Mouse (Mus musculus) cortical plate, adult 2 months (tissue): ENCODE data around the gene Sec1.

Experiments
- CTCF ChIP-seq: fragments of 200-500 bp; IDR thresholded peaks from 2 replicates; pipeline ENCODE4 v1.5.1; 2011; ENCODE audit warnings: mild to moderate bottlenecking, control low read depth, low read length; ENCODE audit not compliant: insufficient read depth; ENCODE audit errors: extremely low read depth
- POLR2A ChIP-seq: fragments of 200-500 bp; IDR thresholded peaks from 2 replicates; pipeline ENCODE4 v1.6.1; 2011; ENCODE audit warnings: mild to moderate bottlenecking, low read length, control low read depth; ENCODE audit not compliant: insufficient read depth; ENCODE audit errors: extremely low read depth

- TF ChIP-seq POLR2A: no peak
- TF ChIP-seq CTCF: no peak
These were observed 6.9 kb upstream of the Sec1 start for GRCm38 (mm10) chr7:45701072-45701471.
